Mouse (Mus musculus): ENCODE data around the gene Ppp1r9a.

DNA sequence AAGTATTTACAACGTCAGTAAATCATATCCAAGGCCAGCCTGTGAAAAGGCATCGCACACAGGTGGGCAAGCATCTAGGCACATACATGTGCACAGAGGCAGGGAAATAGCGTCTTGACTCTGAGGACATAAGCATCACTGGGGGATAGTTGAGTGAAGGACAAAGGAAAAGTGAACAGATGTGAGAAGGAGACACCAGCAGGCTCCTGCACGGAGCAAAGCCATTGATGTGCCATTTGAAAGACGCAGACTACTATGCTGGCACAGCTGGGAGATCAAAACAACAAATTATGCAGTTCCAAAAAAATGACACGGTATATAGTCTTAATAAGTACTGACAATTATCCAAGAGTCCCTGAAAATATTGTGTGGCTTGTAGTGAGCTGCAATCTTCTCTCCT lies 284.9 kb downstream of the Ppp1r9a start:
- TF ChIP-seq EP300 (IDR thresholded peaks at IDR 0.05; ENCODE audit: low read depth), result no peak
- no peak for TF ChIP-seq CTCF (IDR thresholded peaks at IDR 0.05; ENCODE audit: low read depth)
